Mouse (Mus musculus) gastrocnemius, postnatal 10 days (tissue): ENCODE data around the gene Slc9a3r2. TPM values are rescaled to one million over a fixed set of nuclear protein-coding genes. Genes with fewer than 3 reads are reported as not detected.
"Not testable (repeated sequence)": the region's sequence is repeated elsewhere in the genome, so short reads cannot be mapped to it uniquely, and the experiment has no call there.

Experiments
- DNase-seq: peaks from one replicate; pipeline ENCODE4 v3.0.0; 2021; ENCODE audit warnings: mixed read lengths
- long read RNA-seq, 2 experiments: library from polyadenylated mRNA; stranded (forward); transcript quantifications; one replicate each; pipeline ENCODE4 v2.0.0; 2021
- total RNA-seq, 2 experiments: library from RNA; stranded (reverse); gene quantifications; 2 replicates each; pipeline ENCODE4 v1.2.3; 2021

Slc9a3r2 gene
- 10 to 100 TPM; 30.1 to 33.4 TPM for total RNA-seq
- long read RNA-seq, experiment 1, transcript Slc9a3r2-202 (6 exons, 1,717 nt), result minor isoform, 8 of 92 reads
- long read RNA-seq, experiment 1, transcript Slc9a3r2-205 (6 exons, 2,035 nt), result minor isoform, 5 of 92 reads
- long read RNA-seq, experiment 1, transcript Slc9a3r2-201 (7 exons, 2,136 nt), result major isoform, 71 of 92 reads
- long read RNA-seq, experiment 1, partial matches to known transcripts, result 1 of 92 reads
- long read RNA-seq, experiment 1, other reads (novel, unspliced or antisense), result 3 of 92 reads
- long read RNA-seq, experiment 2, transcript Slc9a3r2-203 (6 exons, 1,840 nt), result minor isoform, 5 of 78 reads
- long read RNA-seq, experiment 2, transcript Slc9a3r2-201 (7 exons, 2,136 nt), result major isoform, 60 of 78 reads
- long read RNA-seq, experiment 2, partial matches to known transcripts, result 3 of 78 reads
- long read RNA-seq, experiment 2, other reads (novel, unspliced or antisense), result 6 of 78 reads

GRCm38 (mm10) chr17:24650070-24650616, at the start of gene Slc9a3r2:
TSS of gene Slc9a3r2 (minus strand) at chr17:24650327.
- DNase-seq, result peak; percentile 65

GRCm38 (mm10) chr17:24699473-24699872, 49.3 kb upstream of the Slc9a3r2 start:
- DNase-seq, result no peak

GRCm38 (mm10) chr17:24698715-24699114, 48.6 kb upstream of the Slc9a3r2 start:
- DNase-seq, result no peak

- no peak for DNase-seq
These were observed 47.9 kb upstream of the Slc9a3r2 start for GRCm38 (mm10) chr17:24697985-24698384.

DNA sequence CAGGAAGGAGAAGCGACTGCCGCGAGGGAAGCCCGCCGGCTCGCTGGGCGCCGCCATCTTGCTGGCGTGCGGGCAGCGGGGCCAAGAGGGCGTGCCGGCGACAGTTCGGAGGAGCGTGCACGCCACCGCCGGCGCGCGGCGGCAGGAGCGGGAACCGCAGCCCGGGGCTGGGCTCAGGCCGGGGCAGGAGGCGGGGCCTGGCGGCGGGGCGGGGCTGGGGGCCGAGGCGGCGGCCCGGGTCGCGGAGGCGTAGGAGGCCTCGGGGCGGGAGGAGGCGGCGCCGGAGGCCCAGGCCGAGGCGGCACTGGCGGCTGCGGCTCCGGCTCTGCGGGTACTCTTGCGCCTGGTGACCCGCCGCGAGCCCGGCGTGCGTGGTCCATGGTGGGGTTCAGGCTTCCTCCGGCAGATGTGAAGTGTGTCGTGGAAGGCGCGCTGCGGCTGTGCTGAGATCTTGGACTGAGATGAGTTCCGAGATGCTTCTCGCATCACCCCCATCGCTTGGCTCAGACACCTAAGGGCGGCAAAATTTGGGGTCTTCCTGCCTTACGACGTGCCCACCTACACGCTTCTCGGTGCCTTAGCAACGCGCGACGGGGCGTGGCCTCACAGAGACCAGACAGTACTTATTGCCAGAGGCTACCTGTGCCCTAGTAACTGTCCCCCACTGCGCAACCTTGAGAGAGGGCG, 46.0 kb upstream of the Slc9a3r2 start, which contains the start of the genes Gfer and Noxo1:
Gfer (minus strand) TSS at position 146 of the 687 bp plus-strand sequence.
Noxo1 (plus strand) TSS at position 224 of the 687 bp plus-strand sequence.
- DNase-seq, result peak; percentile 93

DNA sequence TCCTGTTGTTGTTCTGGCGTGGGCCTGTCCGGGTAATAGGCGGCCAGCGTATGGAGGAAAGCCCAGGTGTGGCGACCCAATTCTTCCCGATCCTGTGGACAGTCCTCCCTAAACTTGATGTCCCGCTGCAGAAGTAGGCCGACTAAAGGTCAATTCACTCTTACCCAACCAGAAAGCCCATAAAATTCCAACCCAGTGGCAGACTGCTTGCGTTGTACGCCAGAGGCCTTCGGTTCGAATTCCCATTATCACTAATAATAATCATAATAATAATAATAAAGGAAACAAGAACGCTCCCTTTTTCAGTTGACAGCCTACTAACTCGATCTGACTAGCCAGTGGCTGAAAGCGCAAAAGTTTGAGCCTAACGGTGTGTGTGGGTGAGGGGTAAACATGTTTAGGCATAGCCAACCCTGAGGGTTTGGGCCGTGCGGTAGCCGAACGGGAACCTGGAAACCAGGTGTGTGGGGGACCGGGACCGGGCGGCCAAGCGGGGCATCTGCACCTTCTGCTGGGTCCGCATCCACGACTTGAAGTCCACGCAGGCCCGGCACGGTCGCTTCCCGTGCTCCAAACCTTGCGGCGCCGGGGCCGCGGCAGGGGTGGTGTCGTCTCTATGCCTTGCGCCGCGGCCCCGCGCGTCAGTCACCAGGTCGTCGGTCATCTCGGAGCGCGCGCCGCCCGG, 45.3 kb upstream of the Slc9a3r2 start:
- no peak for DNase-seq

DNA sequence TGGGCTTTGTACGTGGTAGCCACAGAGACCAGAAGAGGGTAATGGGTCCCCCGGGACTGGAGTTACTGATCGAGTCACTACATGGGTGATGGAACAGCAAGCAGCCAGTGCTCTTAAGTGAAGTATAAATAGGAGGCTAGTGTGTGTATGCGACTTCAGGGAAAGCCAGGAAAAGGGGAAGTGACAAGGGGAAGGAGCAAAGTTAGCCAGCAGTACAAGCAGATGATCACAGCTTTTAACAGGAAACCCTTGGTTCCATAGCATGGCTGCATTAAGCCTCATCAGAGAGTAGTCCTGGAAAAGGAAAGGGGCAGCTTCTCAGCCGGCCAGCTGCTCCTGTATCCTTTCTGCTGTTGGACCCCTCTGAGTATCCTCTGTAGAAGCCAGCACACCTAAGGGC, 42.3 kb upstream of the Slc9a3r2 start:
- DNase-seq, result no peak

DNA sequence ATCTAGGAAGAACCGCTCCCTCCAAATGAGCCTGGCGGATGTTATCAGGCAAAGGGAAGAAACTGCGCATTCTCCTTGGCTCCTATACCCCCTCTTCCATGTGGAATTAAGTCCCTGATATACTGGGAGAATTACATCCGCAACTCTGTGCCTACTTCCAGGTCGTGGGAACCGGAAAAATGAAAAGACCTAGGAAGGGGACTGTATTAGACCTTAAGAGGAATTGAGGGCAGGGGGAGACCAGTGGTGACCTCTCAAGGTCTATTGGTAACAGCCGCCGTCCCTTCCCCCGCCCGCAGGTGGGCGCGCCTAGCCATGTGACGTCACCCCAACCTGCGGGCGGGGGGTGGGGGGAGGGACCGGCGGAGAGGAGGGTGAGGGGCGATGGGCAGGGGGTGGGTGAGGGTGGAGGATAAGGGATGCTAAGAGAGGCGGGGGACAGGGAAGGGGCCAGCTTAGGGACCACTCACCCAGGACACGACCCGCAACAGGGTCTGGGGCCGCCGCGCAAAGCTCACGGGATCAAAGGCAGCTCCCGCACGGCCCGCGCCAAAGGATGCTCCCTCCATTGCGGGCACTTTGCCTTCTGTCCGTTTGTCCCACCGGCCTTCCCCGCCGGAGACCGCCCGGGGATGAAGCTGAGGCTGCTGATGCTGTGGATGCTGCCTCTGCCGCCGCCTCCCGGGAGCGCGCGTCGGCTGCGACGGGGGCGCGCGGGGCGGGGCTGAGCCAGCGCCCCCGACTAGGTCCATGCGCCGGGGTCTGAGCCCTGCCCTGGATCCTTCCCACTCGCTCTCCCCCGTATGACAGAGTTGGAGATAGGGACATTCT, 39.3 kb upstream of the Slc9a3r2 start, which contains the start of gene Syngr3:
Syngr3 (minus strand) TSS at position 705 of the 831 bp plus-strand sequence.
- peak; percentile 14 for DNase-seq

- DNase-seq, result no peak
These were observed 37.5 kb upstream of the Slc9a3r2 start for GRCm38 (mm10) chr17:24687599-24687998.

- DNase-seq, result peak; percentile 39
These were observed 37.0 kb upstream of the Slc9a3r2 start for GRCm38 (mm10) chr17:24687146-24687595.

GRCm38 (mm10) chr17:24686514-24686913, 36.4 kb upstream of the Slc9a3r2 start:
- DNase-seq, result peak; percentile 37

DNA sequence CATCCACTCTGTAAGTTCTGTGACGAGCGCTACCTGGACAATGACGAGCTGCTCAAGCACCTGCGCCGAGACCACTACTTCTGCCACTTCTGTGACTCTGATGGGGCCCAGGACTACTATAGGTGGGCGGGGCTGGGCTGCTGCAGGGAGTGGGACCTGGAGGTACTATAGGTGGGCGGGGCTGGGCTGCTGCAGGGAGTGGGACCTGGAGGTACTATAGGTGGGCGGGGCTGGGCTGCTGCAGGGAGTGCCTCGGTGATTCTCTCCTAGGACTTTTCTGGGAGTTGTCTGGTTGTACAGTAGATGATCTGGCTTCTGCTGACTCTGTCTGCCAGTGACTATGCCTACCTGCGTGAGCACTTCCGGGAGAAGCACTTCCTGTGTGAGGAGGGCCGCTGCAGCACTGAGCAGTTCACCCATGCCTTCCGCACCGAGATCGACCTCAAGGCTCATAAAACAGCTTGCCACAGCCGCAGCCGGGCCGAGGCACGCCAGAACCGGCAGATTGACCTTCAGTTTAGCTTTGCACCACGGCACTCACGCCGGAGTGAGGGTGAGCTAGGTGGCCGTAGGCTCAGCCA, 27.5 kb upstream of the Slc9a3r2 start:
- no peak for DNase-seq

- no peak for DNase-seq
These were observed 26.8 kb upstream of the Slc9a3r2 start for GRCm38 (mm10) chr17:24676877-24677276.

- DNase-seq, result peak; percentile 74
These were observed 26.1 kb upstream of the Slc9a3r2 start for GRCm38 (mm10) chr17:24676187-24676586.

DNA sequence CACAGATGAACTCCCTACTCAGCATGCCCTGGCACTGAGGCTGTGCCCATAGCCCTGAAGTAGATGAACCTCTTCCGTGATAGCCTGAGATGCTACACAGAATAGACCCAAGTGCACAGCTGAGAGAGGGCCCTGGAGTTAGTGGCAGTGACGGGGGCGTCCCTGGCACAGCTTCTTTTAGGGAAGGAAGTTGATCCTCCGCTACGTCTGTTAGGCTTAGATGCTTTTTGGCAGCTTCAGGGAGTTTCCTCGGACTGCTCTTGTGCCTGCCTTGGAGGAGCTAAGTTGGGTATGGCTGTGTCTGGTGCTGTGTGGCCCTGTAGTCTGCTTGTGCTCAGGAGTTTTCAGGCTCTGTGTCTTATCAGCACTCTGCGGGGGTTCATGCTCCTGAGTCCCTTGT, 24.1 kb upstream of the Slc9a3r2 start:
- no peak for DNase-seq

DNA sequence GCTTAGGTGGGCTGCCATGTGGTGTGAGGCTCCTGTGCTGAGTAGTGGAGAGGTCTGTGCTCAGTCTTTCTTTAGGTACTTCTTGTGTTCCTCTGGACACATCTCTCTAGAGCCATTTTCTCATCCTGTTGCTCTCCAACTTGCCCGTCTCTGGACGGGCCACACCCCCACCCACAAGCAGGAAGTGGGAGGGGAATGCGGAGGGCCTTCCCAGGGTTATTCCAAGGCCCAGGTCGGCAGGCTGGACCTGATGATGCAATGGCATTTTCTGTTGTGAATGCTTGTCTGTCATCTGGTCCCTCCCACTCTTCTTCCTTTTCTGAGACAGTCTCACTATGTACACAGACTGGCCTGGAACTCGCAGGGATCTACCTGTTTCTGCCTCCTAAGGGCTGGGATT, 22.0 kb upstream of the Slc9a3r2 start:
- no peak for DNase-seq

DNA sequence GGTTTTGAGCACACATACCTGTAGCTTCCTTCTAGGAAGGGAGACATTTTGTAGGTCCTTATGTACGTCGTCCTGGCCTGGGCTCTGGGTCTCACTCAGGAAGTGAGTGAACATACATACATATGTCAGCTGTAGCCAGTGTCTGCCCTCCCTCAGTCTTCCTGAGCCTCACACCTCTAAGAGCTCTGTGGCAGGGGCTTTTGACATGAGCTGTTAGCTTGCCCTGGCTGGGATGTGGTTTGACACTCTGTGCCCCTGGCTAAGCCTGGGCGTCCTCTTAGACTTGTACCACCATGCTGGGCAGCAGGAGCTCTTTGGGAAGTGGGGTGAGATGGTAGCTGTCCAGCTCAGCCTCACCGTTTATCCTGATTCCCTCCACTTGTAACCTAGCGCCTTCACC, 21.2 kb upstream of the Slc9a3r2 start:
- no peak for DNase-seq

DNA sequence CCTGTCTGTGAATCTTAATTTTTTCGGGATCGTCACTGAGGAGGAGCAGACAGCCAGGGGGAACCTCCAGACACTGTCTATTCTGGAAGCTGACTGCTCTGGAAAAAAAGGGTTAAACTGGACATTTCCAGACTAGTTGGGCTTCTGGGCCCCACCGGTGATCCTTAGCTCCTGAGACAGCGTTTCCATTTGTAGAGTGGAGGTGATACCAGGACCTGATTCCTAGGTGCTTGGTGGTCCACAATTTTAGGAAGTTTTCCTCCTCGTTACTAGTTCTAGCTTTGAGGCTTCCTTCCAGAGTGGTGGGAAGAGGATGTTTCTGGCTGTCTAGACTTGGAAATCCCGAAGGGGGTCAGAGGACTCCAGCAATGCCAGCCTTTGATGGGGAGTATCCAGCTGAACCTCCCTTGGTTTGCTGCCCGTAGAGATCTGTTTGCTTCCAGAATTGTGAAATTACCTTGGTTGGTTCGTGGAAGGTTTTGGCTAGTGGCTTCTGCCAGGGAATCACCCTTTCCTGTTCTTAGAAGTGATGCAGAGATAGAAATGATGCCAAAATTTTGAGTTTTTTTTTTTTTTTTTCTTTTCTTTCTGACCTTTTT, 20.2 kb upstream of the Slc9a3r2 start:
- DNase-seq, result no peak

- peak; percentile 97 for DNase-seq
These were observed 19.6 kb upstream of the Slc9a3r2 start, which contains the start of gene Zfp598 for GRCm38 (mm10) chr17:24669545-24670245. TSS of gene Zfp598 (plus strand) at chr17:24669687.

GRCm38 (mm10) chr17:24669214-24669544, 19.1 kb upstream of the Slc9a3r2 start:
- DNase-seq, result not testable (repeated sequence)
